Mouse (Mus musculus): ENCODE data around the gene Gm5108. TPM values are rescaled to one million over a fixed set of nuclear protein-coding genes. Genes with fewer than 3 reads are reported as not detected.

Gene Gm5108
- not detected for polyA plus RNA-seq (2015; fragmentation: Illumina TruSeq; extraction: RNeasy Lipid Tissue Mini Kit (QIAGEN cat#74804); ENCODE audit: insufficient read depth, low read depth, low replicate concordance)

DNA sequence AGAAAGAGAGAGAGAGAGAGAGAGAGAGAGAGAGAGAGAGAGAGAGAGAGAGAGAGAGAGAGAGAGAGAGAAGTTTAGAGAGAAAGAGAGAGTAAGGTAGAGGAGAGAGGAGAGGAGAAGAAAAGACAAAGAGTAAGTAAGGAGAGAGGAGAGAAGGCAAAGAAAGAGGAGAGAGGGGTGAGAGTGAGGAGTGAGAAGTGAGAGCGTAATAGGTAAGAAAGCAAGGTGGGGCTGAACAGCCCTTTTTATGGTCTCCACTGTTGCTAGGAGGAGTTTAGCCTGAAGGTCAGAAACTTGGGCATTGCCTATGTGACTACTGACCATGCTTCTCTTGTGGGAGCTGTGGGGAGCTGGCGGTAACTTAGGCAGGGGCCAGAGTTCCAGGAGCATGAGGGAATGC is at the start of gene Gm5108:
TSS of gene Gm5108 (plus strand) at position 301 of the 400 bp plus-strand sequence.

DNA sequence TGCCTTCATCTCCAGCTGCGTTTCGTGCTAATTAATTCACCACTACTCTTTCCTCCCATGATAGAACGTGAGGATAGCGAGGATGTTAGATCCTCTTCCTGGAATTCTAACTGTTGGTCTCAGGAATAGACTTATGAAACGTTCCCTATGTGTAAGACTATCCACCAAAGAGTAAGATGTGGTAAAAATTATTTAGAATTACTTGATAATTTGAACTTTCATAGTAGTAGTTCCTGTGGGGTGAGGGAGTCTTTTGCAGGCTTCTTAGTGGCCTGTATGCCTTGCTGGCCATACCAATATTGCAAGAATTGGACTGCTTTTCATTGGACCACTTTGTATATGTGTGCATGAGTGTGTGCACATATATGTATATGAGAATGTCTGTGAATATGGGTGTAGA is 4.9 kb downstream of the Gm5108 start, which contains the start of gene Gm21905:
TSS of gene Gm21905 (minus strand) at position 101 of the 400 bp plus-strand sequence.

Other genes starting within 250 kb of the Gm5108 start
- gene Atp8a1, start 94.2 kb upstream of the Gm5108 start, polyA plus RNA-seq (2015; fragmentation: Illumina TruSeq; extraction: RNeasy Lipid Tissue Mini Kit (QIAGEN cat#74804); ENCODE audit: insufficient read depth, low read depth, low replicate concordance): 2.6 TPM
- gene Gm21905, start 4.8 kb downstream of the Gm5108 start, polyA plus RNA-seq (2015; fragmentation: Illumina TruSeq; extraction: RNeasy Lipid Tissue Mini Kit (QIAGEN cat#74804); ENCODE audit: insufficient read depth, low read depth, low replicate concordance): not detected
- not detected for gene Grxcr1, start 90.2 kb downstream of the Gm5108 start, polyA plus RNA-seq (2015; fragmentation: Illumina TruSeq; extraction: RNeasy Lipid Tissue Mini Kit (QIAGEN cat#74804); ENCODE audit: insufficient read depth, low read depth, low replicate concordance)